In genomic region chr17:79285030-79285601, GRCm38 (mm10) we compare ENCODE assay signal across 18 mouse cellular contexts.
A peak's percentile ranks its signal among the peaks of the same experiment; 100 is the strongest.
DNase-seq lines count a peak whose midpoint lies in the region; ATAC-seq and TF ChIP-seq lines count a peak whose summit lies in the region.
"Had no signal": no experiment of that assay in that cellular context is flagged by ENCODE, and none has a peak within 500 bp of the region (broad histone marks: within the 10 kb centered on the region; RNA-seq: fewer than 3 reads in every experiment).

No protein-coding gene starts in this region.

- no peaks in the 10 kb centered on the region for H3K79me2 ChIP-seq in C2C12 (ENCODE audit: control insufficient read depth, insufficient read depth)

- H3K27ac ChIP-seq in hindbrain, embryonic 12.5 days = no peak overlapping the region
- H3K27ac ChIP-seq in hindbrain, embryonic 16.5 days (ENCODE audit: low read depth, low read length) = no peak overlapping the region
- H3K27ac ChIP-seq in neural tube, embryonic 11.5 days (ENCODE audit: low read depth, low read length) = no peak overlapping the region
- H3K27ac ChIP-seq in neural tube, embryonic 15.5 days (replicated peaks) = no peak overlapping the region
- H3K27ac ChIP-seq: embryonic facial prominence, embryonic 15.5 days; gastrocnemius, adult 2 months; limb, embryonic 15.5 days had no signal

- no peaks in the 10 kb centered on the region for H3K36me3 ChIP-seq in hindbrain, embryonic 12.5 days
- no peaks in the 10 kb centered on the region for H3K36me3 ChIP-seq in hindbrain, embryonic 16.5 days (ENCODE audit: control insufficient read depth, insufficient read depth, low read length)
- H3K36me3 ChIP-seq in neural tube, embryonic 11.5 days (ENCODE audit: control insufficient read depth, insufficient read depth, low read length) = no peaks in the 10 kb centered on the region
- no peaks in the 10 kb centered on the region for H3K36me3 ChIP-seq in neural tube, embryonic 15.5 days
- no peaks in the 10 kb centered on the region for H3K36me3 ChIP-seq in C2C12 (ENCODE audit: control insufficient read depth, insufficient read depth)
- H3K36me3 ChIP-seq: embryonic facial prominence, embryonic 15.5 days; limb, embryonic 15.5 days had no signal

- peaks cover 4% of the 10 kb centered on the region for H3K4me1 ChIP-seq in hindbrain, embryonic 12.5 days
- H3K4me1 ChIP-seq in hindbrain, embryonic 16.5 days (ENCODE audit: control insufficient read depth, insufficient read depth, low read depth, low read length) = no peaks in the 10 kb centered on the region
- no peaks in the 10 kb centered on the region for H3K4me1 ChIP-seq in neural tube, embryonic 11.5 days (ENCODE audit: control insufficient read depth, insufficient read depth, low read length)
- no peaks in the 10 kb centered on the region for H3K4me1 ChIP-seq in neural tube, embryonic 15.5 days

- TF ChIP-seq CTCF in C2C12 (IDR thresholded peaks at IDR 0.05; ENCODE audit: control insufficient read depth, insufficient read depth, insufficient read length) = no peak

- no peak overlapping the region for H3ac ChIP-seq in C2C12 (ENCODE audit: control insufficient read depth, insufficient read length, low read depth)

- H3K4me3 ChIP-seq in hindbrain, embryonic 12.5 days = no peak overlapping the region
- H3K4me3 ChIP-seq in hindbrain, embryonic 16.5 days (ENCODE audit: low read length) = no peak overlapping the region
- H3K4me3 ChIP-seq in neural tube, embryonic 11.5 days (ENCODE audit: low read depth, low read length) = no peak overlapping the region
- no peak overlapping the region for H3K4me3 ChIP-seq in neural tube, embryonic 15.5 days (replicated peaks)
- no peak overlapping the region for H3K4me3 ChIP-seq in C2C12 (ENCODE audit: insufficient read depth, poor library complexity, severe bottlenecking)
- H3K4me3 ChIP-seq: embryonic facial prominence, embryonic 15.5 days; gastrocnemius, adult 2 months; limb, embryonic 15.5 days had no signal

- no peak overlapping the region for H3K9ac ChIP-seq in hindbrain, embryonic 12.5 days
- no peak overlapping the region for H3K9ac ChIP-seq in hindbrain, embryonic 16.5 days (ENCODE audit: low read depth, low read length)
- no peak overlapping the region for H3K9ac ChIP-seq in neural tube, embryonic 11.5 days (ENCODE audit: low read length)
- no peak overlapping the region for H3K9ac ChIP-seq in neural tube, embryonic 15.5 days (replicated peaks)
- H3K9ac ChIP-seq: embryonic facial prominence, embryonic 15.5 days; limb, embryonic 15.5 days; liver, postnatal 0 days had no signal

- no peak overlapping the region for H3K4me2 ChIP-seq in hindbrain, embryonic 12.5 days (replicated peaks)
- no peak overlapping the region for H3K4me2 ChIP-seq in hindbrain, embryonic 16.5 days (ENCODE audit: low read length)
- no peak overlapping the region for H3K4me2 ChIP-seq in neural tube, embryonic 11.5 days (ENCODE audit: low read depth)
- H3K4me2 ChIP-seq in neural tube, embryonic 15.5 days = no peak overlapping the region
- H3K4me2 ChIP-seq: embryonic facial prominence, embryonic 15.5 days; limb, embryonic 15.5 days had no signal

- H3K9me3 ChIP-seq in hindbrain, embryonic 12.5 days (replicated peaks) = no peaks in the 10 kb centered on the region
- no peaks in the 10 kb centered on the region for H3K9me3 ChIP-seq in hindbrain, embryonic 16.5 days (ENCODE audit: control insufficient read depth, low read length)
- no peaks in the 10 kb centered on the region for H3K9me3 ChIP-seq in neural tube, embryonic 11.5 days (ENCODE audit: control insufficient read depth, low read length)
- H3K9me3 ChIP-seq in neural tube, embryonic 15.5 days (replicated peaks) = no peaks in the 10 kb centered on the region
- H3K9me3 ChIP-seq: embryonic facial prominence, embryonic 15.5 days; limb, embryonic 15.5 days had no signal

- DNase-seq in neural tube, embryonic 11.5 days (ENCODE audit: low spot score) = peak; percentile 14
- peak; percentile 37 for DNase-seq in R1 (ENCODE audit: low read depth, low spot score)
- no peak for DNase-seq in heart, adult 8-10 months (ENCODE audit: low spot score)
- DNase-seq: cerebellum, postnatal 14 days; gastrocnemius, adult 2 months; heart, adult 11 months; kidney, adult 2 months; kidney, postnatal 25 days; layer of hippocampus, adult 9-11 months; liver, postnatal 0 days; lung, postnatal 4 days; retina, postnatal 1 day had no signal

- no peaks in the 10 kb centered on the region for H3K27me3 ChIP-seq in hindbrain, embryonic 12.5 days
- H3K27me3 ChIP-seq in hindbrain, embryonic 16.5 days (replicated peaks; ENCODE audit: control insufficient read depth, insufficient read depth, low read length) = no peaks in the 10 kb centered on the region
- no peaks in the 10 kb centered on the region for H3K27me3 ChIP-seq in neural tube, embryonic 11.5 days (ENCODE audit: control insufficient read depth, insufficient read depth, low read length)
- no peaks in the 10 kb centered on the region for H3K27me3 ChIP-seq in neural tube, embryonic 15.5 days (replicated peaks)
- H3K27me3 ChIP-seq in C2C12 (ENCODE audit: control insufficient read depth, insufficient read depth, insufficient read length) = no peaks in the 10 kb centered on the region
- H3K27me3 ChIP-seq: embryonic facial prominence, embryonic 15.5 days; limb, embryonic 15.5 days had no signal

- 40% methylated on average over 6 of the region's 6 CpGs for WGBS in hindbrain, embryonic 12.5 days
- WGBS in hindbrain, embryonic 16.5 days = 26% methylated on average over 6 of the region's 6 CpGs
- 61% methylated on average over 6 of the region's 6 CpGs for WGBS in neural tube, embryonic 11.5 days
- WGBS in neural tube, embryonic 15.5 days = 42% methylated on average over 6 of the region's 6 CpGs

- ATAC-seq in hindbrain, embryonic 12.5 days (ENCODE audit: low FRiP score) = 0 out of 2 replicates have a peak, but pooled peaks have one; percentile 29
- no peak for ATAC-seq in hindbrain, embryonic 16.5 days
- peak; percentile 23; the same call in 1 of the 2 replicates for ATAC-seq in neural tube, embryonic 11.5 days (ENCODE audit: insufficient read depth, low FRiP score, low TSS enrichment)
- ATAC-seq in neural tube, embryonic 15.5 days (ENCODE audit: low FRiP score) = no peak
- ATAC-seq: liver, postnatal 0 days had no signal

- H3K79me3 ChIP-seq in C2C12 (ENCODE audit: low read depth) = no peaks in the 10 kb centered on the region

TF ChIP-seq in C2C12, 6 proteins besides CTCF, POLR2A, EP300 and RAD21:
- TF ChIP-seq MYOD1 (IDR thresholded peaks at IDR 0.05; ENCODE audit: control insufficient read depth, insufficient read length, low read depth) (no peak), FOSL1 (IDR thresholded peaks at IDR 0.05; ENCODE audit: insufficient read depth, low read length, poor library complexity, severe bottlenecking) (peak; percentile 61), USF1 (IDR thresholded peaks at IDR 0.05; ENCODE audit: low read depth) (no peak), CEBPB (IDR thresholded peaks at IDR 0.05; ENCODE audit: low read depth) (no peak), MAX (IDR thresholded peaks at IDR 0.05) (peak; percentile 68), MYOG (IDR thresholded peaks at IDR 0.05; ENCODE audit: control insufficient read depth, extremely low read depth, insufficient read length) (no peak)

Comparison
In these comparisons a context has a peak if more than half of its experiments do, and no peak if none do; other contexts are left out.
1. ATAC-seq: peak in hindbrain, embryonic 12.5 days (single experiment) and neural tube, embryonic 11.5 days (single experiment); none in hindbrain, embryonic 16.5 days (single experiment) and neural tube, embryonic 15.5 days (single experiment).